Mouse (Mus musculus): ENCODE measurements around the gene Eef1akmt2. TPM values are rescaled to one million over a fixed set of nuclear protein-coding genes. Genes with fewer than 3 reads are reported as not detected.

Gene Eef1akmt2
- total RNA-seq (2015) (24.7 and 31.9 TPM in 2 replicates), total RNA-seq (2017) (34.9 and 35.8 TPM in 2 replicates)

DNA sequence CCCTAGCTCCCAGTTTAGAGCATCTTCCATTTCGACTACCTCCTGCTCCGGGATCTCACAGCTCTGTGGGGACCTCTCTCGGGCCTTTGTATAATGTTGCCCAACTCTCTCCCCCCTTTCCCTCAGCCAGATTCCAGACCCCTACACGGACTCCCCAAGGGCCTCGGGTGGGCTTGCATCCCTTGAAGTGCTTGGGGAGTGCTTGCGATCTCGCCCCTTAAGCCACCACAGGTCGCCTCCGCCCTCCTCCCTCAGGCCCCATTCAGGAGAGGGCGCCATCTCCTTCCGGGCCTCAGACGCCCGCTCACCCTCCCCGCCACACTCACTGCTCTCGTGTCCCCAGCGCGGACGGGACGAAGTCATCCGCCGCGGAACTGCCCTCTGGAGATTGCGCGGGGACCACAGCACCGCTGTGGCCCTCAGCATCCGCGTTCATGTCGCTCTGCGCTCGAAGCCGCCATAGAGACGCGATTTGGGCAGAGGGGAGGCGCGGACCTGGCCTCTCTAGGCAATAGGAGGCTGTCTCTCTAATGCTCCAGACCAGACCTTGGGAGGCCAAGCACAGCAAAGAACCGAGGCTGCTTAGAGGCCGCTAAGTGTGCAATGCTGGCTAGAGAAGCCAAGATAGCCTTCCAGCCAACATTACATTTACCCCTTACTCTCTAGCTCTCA is at the start of gene Eef1akmt2:
Eef1akmt2 (minus strand) TSS at position 501 of the 672 bp plus-strand sequence.
- ATAC-seq (ENCODE audit: poor library complexity, severe bottlenecking): peak; percentile 96

DNA sequence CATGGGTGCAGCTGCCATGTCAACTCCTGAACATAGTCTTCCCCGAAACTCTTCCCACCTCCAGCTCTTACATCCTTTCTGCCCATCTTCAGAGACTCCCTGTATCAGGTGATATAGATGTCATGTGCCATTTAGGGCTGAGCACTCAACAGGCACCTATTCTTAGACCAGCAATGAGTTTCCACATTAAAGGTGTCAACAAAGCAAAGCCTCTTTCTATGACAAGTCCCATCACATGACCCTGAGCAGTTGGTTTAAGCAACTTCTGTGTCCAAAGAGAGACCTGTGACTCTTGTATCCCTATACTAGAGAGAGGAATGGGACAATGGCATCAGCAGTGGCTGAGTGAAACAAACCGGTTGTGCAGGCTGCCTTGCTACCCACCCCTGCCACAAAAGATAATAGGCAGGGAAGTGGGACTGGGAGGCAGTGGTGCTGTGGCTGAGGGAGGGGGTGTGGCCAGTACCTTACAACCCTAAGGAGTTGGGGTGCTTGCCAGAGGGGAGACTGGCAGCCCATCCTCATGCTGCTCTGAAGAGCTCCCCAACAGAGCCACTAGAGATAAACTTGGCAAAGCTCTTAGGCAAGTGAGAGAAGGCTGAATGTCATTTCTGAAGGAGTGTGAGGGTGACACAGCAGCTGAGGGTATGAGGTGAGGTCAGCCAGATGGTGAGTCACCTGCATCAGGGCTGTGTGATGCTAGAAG is 48.5 kb upstream of the Eef1akmt2 start:
- no peak for ATAC-seq (ENCODE audit: poor library complexity, severe bottlenecking)

DNA sequence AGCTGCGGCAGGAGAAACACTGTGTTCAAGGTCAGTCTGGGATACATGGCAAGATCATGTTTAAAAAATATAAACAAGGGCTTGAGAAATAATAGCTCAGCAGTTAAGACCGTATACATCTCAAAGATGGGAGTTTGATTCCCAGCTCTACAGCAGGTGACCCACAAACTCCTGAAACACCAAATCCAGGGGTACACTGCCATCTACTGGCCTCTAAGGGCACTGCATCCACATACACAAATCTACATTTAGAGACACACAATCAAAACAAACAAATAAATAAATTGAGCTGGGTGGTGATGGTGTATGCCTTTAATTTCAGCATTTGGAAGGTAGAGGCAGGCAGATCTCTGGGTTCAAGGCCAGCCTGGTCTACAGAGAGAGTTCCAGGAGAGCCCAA is 45.8 kb upstream of the Eef1akmt2 start:
- ATAC-seq (ENCODE audit: poor library complexity, severe bottlenecking): peak; percentile 79

DNA sequence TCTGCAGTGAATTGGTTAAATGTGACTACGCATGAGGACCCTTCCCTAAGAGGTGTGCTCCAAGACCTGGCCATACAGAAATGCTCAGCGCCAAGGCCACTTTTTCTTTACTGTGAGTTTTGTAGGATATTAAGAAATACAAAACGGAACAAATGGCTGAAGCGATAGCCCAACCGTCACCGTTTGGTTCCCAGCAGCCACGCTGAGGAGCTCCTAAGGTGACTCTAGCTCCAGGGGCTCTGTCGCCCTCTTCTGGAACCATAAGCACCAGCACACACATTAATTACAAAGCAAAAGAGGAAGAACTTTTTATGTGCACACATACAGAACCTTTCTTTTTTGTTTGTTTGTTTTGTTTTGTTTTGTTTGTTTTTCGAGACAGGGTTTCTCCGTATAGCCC is 44.8 kb upstream of the Eef1akmt2 start:
- ATAC-seq (ENCODE audit: poor library complexity, severe bottlenecking): peak; percentile 50; the same call in 1 of the 2 replicates

DNA sequence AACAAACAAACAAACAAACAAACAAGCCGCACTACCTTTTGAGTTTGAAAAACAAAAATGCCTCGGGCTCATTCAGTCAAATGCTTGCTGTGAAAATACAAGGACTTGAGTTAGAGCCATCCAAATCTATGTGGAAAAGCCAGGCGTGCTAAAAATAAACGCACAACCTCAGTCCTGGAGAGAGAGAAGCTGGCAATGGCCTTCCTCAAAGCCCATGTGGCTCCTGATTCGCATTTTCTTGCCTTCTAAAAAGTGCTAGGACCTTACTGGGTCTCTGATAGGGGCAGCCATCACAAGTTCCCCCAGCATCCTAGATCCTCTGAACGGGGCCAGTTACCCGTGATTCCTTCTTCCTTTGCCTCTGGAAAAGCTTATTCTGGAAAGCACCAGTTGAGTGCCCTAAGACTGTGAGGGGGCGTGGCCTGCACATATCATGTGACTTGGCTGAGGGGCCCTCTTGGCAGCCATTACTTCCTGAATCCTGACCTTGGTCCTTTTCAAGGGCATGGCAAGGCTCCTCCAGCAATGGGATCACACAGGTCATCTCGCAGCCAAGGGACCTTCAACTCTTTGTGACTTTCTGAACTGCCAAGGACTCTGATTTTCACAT is 43.8 kb upstream of the Eef1akmt2 start:
- no peak for ATAC-seq (ENCODE audit: poor library complexity, severe bottlenecking)

DNA sequence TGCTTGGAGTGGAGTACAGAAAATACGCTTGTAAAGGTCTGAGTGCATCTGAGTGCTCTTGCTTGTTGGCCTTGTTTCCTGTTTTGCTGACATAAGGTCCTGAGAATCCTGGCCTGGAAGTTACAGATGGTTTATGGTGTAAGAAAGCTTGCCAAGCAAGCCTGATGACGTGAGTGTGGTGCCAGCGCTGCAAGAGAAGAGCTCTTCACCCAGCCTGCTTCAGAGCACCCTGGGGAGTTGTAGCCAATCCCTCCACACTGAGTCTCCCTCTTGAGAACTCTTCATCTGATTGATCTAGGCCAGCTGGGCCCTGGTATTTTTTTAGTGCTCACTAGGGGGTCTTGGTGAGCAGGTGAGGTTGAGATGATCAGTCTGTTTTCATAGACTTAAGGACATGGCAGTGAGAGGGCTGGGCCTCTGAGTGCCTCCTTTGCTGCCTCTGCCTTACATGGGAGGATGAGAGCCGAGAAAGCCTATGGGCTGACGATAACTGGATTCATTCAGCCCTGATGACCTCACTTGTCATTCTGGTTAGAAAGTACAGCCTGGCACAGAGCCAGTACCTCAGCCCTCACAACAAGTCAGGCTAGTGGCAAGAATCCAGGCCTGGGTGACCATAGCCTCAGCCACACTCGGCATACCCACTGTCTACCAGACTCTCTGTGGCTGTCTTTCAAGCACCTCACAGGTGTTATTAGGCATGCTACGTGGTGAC is 42.5 kb upstream of the Eef1akmt2 start:
- no peak for ATAC-seq (ENCODE audit: poor library complexity, severe bottlenecking)

DNA sequence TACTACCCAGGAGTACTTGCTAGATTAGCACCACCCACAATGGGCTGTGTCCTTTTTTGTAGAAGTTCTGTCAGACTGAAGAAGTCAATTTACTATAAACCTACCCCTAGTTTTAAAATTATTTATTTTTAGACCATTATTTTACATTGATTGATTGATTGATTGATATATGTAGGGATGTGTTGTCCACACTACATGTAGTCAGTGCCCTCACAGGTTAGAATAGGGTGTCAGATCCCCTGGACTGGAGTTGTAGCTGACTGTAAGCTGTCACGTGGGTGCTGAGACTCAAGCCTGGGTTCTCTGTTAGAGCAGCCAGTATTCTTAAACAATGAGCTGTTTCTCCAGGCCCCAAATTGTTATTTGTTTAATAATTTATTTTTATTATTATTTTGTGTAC is 40.9 kb upstream of the Eef1akmt2 start:
- ATAC-seq (ENCODE audit: poor library complexity, severe bottlenecking): no peak

DNA sequence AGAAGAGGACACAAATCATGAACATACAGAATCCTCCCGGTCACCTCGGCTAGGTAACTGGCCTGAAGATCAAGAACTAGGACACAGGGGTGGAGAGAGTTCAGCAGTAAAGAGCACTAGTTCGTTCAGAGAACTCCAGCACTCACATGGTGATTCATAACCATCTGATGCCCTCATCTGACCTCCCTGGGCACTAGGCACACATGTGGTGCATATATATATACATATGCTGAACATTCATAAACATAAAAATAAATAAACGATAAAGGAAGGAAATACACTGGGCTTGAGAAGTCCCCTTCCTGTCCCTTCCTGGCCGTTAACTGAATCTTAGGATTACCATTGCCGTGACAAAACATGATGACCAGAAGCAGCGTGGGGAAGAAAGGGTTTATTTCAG is 40.3 kb upstream of the Eef1akmt2 start:
- ATAC-seq (ENCODE audit: poor library complexity, severe bottlenecking): no peak

DNA sequence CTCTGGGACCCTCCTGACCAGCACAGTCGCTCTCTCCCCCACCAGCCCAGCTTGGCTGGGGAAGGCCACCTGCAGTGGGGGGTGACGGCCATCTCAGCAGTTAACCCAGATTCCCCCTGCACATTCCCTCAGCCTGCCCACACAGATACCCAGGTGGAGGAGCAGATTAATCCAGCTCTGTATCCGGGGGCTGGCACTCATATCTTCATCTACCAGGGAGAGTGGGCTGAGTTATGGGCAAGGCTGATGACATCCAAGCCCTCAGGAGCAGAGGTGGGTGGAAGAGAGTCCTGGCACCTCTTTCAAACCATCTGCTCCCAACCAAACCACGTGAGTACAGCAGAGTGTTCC is 39.8 kb upstream of the Eef1akmt2 start:
- no peak for ATAC-seq (ENCODE audit: poor library complexity, severe bottlenecking)

DNA sequence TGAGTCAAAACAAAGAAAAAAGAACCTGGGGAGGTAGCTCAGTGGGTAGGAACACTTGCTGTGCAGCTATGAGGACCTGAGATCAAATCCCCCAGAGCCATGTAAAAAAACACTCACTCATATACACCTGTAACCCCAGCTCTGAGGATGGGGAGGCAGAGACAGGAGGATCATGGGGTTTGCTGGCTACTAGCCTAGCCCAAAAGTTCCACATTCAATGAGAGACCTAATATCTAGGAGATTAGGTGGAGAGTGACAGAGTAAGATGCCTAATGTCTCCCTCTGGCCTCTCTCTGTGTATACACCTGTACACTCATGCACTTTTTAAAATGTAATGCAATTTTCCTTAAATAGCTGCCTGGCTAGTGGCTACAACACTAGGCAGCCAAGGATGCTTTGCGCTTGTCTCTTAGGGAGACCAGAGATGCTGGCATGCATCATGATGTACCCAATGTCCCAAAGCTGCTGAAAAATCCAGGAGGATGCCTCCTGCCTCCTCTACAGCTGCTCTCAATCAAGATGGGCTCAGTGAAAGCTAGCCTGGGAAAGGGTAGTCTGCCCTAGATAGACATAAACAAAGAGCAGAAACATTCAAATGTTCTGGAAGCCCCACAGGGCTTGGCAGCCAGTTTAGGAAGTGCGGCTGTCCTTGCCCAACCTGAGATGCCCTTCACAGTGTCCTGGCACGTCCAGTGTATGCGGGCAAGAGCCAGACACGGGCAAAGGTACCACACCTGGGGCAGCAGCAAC is 39.3 kb upstream of the Eef1akmt2 start:
- ATAC-seq (ENCODE audit: poor library complexity, severe bottlenecking): no peak

DNA sequence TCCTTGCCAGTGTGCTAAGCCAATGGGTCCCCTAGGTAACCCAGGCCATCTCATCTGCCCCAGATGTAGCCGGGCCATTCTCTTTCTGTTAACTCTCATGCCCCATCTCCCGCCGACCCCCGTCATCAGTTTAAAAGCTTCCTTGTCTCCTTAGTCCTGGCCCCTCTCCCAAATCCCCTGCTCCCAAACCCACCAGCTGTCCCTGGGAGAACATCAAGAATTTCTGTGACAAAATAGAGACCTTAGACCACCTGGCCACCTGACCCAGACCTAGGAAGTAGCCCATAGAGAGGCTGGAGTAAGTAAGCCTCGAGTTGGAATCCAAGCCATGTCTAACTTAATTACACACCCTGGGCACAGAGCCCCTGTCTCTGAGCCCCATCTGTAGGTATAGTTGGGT is 37.7 kb upstream of the Eef1akmt2 start:
- no peak for ATAC-seq (ENCODE audit: poor library complexity, severe bottlenecking)

DNA sequence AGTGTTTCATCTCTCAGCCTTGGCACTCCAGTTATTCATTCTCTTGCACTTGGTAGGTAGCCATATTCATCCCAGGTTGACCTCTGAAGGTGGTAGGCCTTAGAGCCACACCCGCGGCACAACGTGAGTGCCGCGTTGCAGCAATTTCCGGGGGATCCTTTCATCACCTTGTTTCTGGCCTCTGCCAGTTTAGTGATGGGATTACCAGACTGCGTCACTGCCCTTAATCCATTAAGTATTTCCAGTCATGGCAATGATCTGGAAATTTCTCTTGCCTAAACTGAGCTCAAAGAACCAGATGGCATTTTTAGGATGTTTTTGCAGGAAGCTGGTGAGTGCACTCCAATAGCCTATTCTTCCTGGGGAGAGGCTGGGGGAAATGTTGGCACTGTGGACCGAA is 37.2 kb upstream of the Eef1akmt2 start:
- no peak for ATAC-seq (ENCODE audit: poor library complexity, severe bottlenecking)

DNA sequence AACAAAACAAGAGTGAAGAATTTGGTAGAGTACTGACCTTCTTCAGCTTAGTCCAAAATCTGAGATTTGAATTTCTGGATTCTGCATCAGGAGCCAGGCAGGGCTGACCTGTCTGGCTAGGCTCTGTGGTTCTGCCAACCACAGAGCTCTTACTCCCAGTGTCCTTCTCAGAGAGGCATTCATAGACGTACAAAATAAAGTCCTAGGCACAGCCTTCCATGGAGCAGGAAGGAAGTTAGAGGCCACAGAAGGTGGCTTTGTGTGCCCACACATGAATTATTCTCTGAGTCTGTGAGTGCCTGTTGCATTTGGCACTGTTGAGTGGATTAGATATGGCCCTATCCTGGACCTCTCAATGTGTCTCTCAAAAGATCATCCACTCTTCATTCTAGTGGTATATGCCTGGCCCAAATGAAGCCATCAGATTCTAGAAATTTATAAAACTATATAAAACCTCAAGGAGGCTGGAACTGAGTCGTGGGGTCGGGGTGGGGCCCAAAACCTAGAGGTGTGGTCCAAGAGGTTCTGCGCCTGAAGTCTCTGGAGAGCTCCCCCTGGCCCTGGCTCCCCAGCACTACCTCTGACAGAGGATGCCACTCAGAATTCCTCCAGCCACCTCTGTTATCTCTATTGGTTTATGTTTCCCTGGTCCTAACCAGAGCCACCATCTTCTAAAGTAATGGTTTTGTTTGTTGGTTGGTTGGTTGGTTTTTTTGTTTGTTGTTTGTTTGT is 36.2 kb upstream of the Eef1akmt2 start:
- no peak for ATAC-seq (ENCODE audit: poor library complexity, severe bottlenecking)

DNA sequence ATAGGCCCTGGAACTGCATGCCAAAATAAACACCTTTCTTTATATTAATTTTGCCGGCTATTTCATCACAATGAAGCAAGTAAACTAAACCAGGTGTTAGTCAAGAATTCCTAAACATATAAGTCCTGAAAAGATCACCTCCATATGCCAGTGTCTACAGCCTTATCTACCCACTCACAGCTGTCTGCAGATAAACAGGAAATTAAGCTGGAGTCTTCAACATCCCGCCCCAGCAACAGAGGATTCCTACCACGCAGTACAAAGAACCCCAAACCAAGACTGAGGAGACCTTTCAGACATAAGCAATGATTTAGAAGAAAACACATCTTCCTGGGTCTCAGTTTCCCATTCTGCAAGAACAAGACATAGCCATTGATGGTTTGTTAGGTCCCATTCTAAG is 35.6 kb upstream of the Eef1akmt2 start:
- ATAC-seq (ENCODE audit: poor library complexity, severe bottlenecking): no peak

DNA sequence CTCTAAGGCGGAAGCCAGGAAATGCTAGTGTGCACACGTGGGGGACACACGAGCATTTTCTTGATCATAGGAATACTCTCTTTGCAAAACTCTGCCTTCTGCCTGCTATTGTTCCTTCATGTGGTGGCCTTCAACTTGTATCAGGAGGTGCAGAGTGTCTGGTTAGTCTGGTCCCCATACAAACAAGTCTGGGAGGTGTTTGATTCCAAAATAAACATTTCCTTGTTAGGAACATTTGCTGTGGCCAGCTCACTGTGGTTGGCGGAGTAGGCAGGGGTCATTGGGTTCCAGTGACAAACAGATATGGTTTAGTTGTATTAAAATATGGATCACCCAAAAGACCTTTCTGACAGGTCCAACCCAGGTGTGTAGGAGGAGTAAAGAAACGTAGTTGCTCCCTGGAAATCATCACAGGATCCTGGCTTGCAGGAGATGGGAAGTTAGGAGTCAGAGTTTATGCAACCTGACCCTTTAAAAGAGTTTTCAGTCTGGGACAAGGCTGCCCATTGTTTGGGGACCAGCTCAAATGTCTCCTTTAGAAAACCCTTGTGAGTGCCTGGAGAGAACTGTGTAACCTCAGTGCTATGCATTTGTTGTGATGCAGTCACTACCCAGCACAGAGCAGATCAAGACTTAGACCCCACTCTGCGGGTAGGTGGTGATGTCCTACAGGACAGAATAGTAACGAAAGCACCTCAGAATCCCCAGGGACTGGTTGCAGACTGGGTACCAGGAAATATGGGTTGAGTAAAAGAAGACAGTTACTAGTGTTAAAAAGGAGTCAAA is 34.7 kb upstream of the Eef1akmt2 start:
- no peak for ATAC-seq (ENCODE audit: poor library complexity, severe bottlenecking)

DNA sequence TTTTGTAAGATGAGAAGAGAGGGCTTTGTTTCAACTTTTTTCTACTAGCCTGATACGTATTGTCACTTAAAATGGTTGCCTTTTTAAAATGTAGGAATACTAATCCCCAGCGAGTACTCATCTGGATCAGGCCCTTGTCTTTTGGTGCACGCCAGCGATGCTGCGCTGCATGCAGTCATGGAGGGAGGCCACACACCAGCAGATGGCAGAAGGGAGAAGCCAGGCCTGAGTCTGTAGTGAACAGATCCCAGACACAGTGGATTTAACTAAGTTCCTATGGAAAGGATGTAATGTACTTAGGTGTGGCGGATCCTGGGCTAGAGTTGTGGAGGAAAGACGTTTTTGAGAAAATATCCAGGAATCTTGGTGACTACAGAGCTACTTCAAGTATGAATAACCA is 31.6 kb upstream of the Eef1akmt2 start:
- no peak for ATAC-seq (ENCODE audit: poor library complexity, severe bottlenecking)

DNA sequence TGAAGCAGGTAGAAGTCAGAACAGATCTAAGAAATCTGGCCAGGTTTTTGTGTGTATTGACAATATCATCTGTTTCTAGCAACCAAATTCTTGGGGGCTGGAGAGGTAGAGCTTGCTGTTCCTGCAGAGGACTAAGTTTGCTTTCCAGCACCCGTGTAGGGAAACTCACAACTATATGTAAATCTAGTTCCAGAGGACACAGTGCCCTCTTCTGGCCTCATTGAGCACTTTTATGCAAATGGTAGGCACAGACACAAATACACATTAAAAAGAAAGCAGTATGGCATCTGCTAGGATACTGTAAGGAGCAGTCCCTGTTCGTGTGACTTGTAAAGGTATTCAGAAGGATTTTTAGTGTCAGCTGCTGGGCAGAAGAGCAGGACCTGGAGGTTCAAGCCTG is 29.9 kb upstream of the Eef1akmt2 start:
- peak; percentile 35; the same call in 1 of the 2 replicates for ATAC-seq (ENCODE audit: poor library complexity, severe bottlenecking)

DNA sequence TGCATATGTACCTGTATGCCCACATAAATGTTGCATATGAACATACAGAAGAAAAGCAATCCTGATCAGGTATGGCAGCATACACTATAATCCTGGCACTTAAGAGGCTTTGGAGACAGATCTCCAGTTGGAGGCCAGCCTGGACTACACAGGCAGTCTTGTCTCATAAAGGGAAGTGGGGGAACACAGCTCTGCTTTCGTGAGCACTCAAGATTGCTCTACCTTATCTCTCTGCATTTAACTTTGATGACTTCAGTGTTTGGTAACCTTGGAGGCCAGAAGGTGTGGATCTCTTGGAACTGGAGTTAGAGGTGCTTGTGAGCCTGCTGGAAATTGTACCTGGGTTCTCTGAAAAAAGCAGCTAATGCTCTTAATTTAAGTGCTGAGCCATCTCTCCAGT is 27.8 kb upstream of the Eef1akmt2 start:
- no peak for ATAC-seq (ENCODE audit: poor library complexity, severe bottlenecking)

DNA sequence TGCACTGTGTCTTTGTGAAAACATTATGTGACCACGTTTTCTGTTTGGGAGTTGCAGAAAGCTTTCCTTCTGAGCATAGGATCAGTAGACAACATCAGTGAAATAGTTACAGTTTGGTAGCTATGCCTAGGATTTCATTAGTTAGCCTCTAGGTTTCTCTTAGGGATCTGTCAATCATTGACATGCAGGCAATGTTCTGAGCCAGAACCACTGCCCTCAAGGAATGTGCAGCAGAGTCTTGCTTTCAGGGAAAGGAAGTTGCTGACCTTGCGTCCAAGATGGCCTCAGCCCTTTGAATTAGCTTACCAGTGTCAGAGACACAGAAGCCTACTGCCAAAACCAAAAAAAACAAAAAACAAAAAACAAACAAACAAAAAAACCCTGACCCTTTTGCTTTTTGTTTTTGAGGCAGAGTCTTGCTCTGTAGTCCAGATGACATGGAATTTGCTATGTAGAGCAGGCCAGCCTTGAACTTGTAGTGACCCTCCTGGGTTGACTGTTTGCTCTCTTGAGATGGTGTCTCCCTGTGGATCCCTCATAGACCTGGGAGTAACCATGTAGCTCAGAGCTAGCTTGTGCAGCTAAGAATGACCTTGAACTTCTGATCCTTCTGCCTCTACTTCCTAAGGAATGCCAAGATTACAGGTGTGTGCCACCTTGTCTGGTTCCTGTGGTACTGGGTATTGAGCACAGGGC is 23.1 kb upstream of the Eef1akmt2 start:
- no peak for ATAC-seq (ENCODE audit: poor library complexity, severe bottlenecking)

Data from megakaryocyte, adult 5-6 weeks (primary cell).